Mouse (Mus musculus) hindbrain, embryonic 14.5 days (tissue): ENCODE measurements around the gene Tm4sf19. TPM values are rescaled to one million over a fixed set of nuclear protein-coding genes. Genes with fewer than 3 reads are reported as not detected.

ENCODE experiments used
- ATAC-seq: fragments of 200-750 bp; cut with Nextera tagmentation; 2 replicates; pipeline ENCODE4 v1.8.0; 2017; ENCODE audit warnings: moderate number of reproducible peaks, mild to moderate bottlenecking, moderate TSS enrichment, moderate library complexity; ENCODE audit not compliant: low FRiP score
- DNase-seq: peaks from one replicate; pipeline ENCODE4 v3.0.0-alpha.2; 2015; ENCODE audit warnings: low spot score
- H3K27ac ChIP-seq: fragments of 300-500 bp; sonication (generic); 2 replicates; pipeline ENCODE4 v1.5.1; 2014; ENCODE audit warnings: mild to moderate bottlenecking, moderate library complexity
- H3K27me3 ChIP-seq: fragments of 300-500 bp; sonication (generic); 2 replicates; pipeline ENCODE4 v1.6.1; 2014; ENCODE audit warnings: mild to moderate bottlenecking, low read length, mixed read lengths; ENCODE audit not compliant: control insufficient read depth, insufficient read depth
- H3K36me3 ChIP-seq: fragments of 300-500 bp; sonication (generic); replicated peaks from 2 replicates; pipeline ENCODE4 v1.6.1; 2014; ENCODE audit not compliant: control insufficient read depth, insufficient read depth
- H3K4me1 ChIP-seq: fragments of 300-500 bp; sonication (generic); replicated peaks from 2 replicates; pipeline ENCODE4 v1.6.1; 2014; ENCODE audit warnings: antibody characterized with exemption, low read length, mixed read lengths; ENCODE audit not compliant: control insufficient read depth, insufficient read depth
- H3K4me2 ChIP-seq: fragments of 300-500 bp; sonication (generic); replicated peaks from 2 replicates; pipeline ENCODE4 v1.6.1; 2014; ENCODE audit warnings: mild to moderate bottlenecking, moderate library complexity
- H3K4me3 ChIP-seq: fragments of 300-500 bp; sonication (generic); replicated peaks from 2 replicates; pipeline ENCODE4 v1.5.1; 2014; ENCODE audit warnings: mild to moderate bottlenecking, low read length
- H3K9ac ChIP-seq: fragments of 300-500 bp; sonication (generic); 2 replicates; pipeline ENCODE4 v1.6.1; 2014
- H3K9me3 ChIP-seq: fragments of 300-500 bp; sonication (generic); 2 replicates; pipeline ENCODE4 v1.6.1; 2016; ENCODE audit warnings: low read length; ENCODE audit not compliant: control insufficient read depth
- WGBS: fragments of 180-500 bp; shearing (Covaris S2); extraction: QIAGEN DNeasy Blood & Tissue Kit; methylation state at CpG from one replicate; pipeline ENCODE4 v1.1.7; 2014; 5-methylcytosine and 5-hydroxymethylcytosine counted together
- polyA plus RNA-seq: library from polyadenylated mRNA; unstranded; fragments of >200 nt; fragmentation: Nextera tagmentation; extraction: Ambion mirVana; gene quantifications from 2 replicates; pipeline ENCODE4 v1.2.1, GENCODE M21; 2014

Tm4sf19 gene
- not detected in 2 replicates for polyA plus RNA-seq

GRCm38 (mm10) chr16:32400267-32400666 lies at the start of gene Tm4sf19:
Tm4sf19 (plus strand) TSS chr16:32400506.
- H3K36me3 ChIP-seq = no peaks in the 10 kb centered on the region
- no peaks in the 10 kb centered on the region for H3K4me1 ChIP-seq
- H3K27me3 ChIP-seq = no peaks in the 10 kb centered on the region
- no peaks in the 10 kb centered on the region for H3K9me3 ChIP-seq
- no peak within 1 kb of the TSS for H3K4me3 ChIP-seq
- 75% methylated on average over 7 of the region's 7 CpGs for WGBS
- no peak within 1 kb of the TSS for H3K4me2 ChIP-seq
- H3K27ac ChIP-seq = no peak within 1 kb of the TSS
- no peak within 1 kb of the TSS for H3K9ac ChIP-seq
- DNase-seq = no peak
- ATAC-seq = no peak

- H3K4me2 ChIP-seq = no peak overlapping the region
- H3K9ac ChIP-seq = no peak overlapping the region
- no peaks in the 10 kb centered on the region for H3K9me3 ChIP-seq
- H3K4me1 ChIP-seq = no peaks in the 10 kb centered on the region
- no peaks in the 10 kb centered on the region for H3K27me3 ChIP-seq
- DNase-seq (no peak), ATAC-seq (no peak)
- H3K27ac ChIP-seq = no peak overlapping the region
- peaks cover 27% of the 10 kb centered on the region for H3K36me3 ChIP-seq
- H3K4me3 ChIP-seq = no peak overlapping the region
- 95% methylated on average over 3 of the region's 3 CpGs for WGBS
These were observed 49.5 kb upstream of the Tm4sf19 start for GRCm38 (mm10) chr16:32350776-32351175.

- no peak overlapping the region for H3K4me3 ChIP-seq
- no peaks in the 10 kb centered on the region for H3K27me3 ChIP-seq
- no peaks in the 10 kb centered on the region for H3K4me1 ChIP-seq
- 90% methylated on average over 2 of the region's 2 CpGs for WGBS
- no peak overlapping the region for H3K27ac ChIP-seq
- no peak overlapping the region for H3K9ac ChIP-seq
- H3K9me3 ChIP-seq = no peaks in the 10 kb centered on the region
- no peak for DNase-seq
- peaks cover 45% of the 10 kb centered on the region for H3K36me3 ChIP-seq
- H3K4me2 ChIP-seq = no peak overlapping the region
- no peak for ATAC-seq
These were observed 36.8 kb upstream of the Tm4sf19 start for GRCm38 (mm10) chr16:32363530-32363929.

- Histone ChIP-seq H3K9ac (no peak overlapping the region), H3K4me1 (no peaks in the 10 kb centered on the region), H3K4me2 (no peak overlapping the region), H3K9me3 (no peaks in the 10 kb centered on the region), H3K4me3 (no peak overlapping the region), H3K27me3 (no peaks in the 10 kb centered on the region), H3K36me3 (peaks cover 81% of the 10 kb centered on the region), H3K27ac (no peak overlapping the region)
- no peak for ATAC-seq
- WGBS = 89% methylated on average over 4 of the region's 4 CpGs
- DNase-seq = no peak
These were observed 29.0 kb upstream of the Tm4sf19 start for GRCm38 (mm10) chr16:32371351-32371750.

- 98% methylated on average over 2 of the region's 2 CpGs for WGBS
- ATAC-seq (no peak), DNase-seq (no peak)
- H3K36me3 ChIP-seq = peaks cover 93% of the 10 kb centered on the region
- no peaks in the 10 kb centered on the region for H3K9me3 ChIP-seq
- no peak overlapping the region for H3K9ac ChIP-seq
- no peak overlapping the region for H3K4me2 ChIP-seq
- H3K27ac ChIP-seq = no peak overlapping the region
- no peak overlapping the region for H3K4me3 ChIP-seq
- H3K4me1 ChIP-seq = no peaks in the 10 kb centered on the region
- H3K27me3 ChIP-seq = no peaks in the 10 kb centered on the region
These were observed 20.7 kb upstream of the Tm4sf19 start for GRCm38 (mm10) chr16:32379575-32379974.

- Histone ChIP-seq H3K4me3 (no peak overlapping the region), H3K27ac (no peak overlapping the region), H3K9ac (no peak overlapping the region), H3K9me3 (no peaks in the 10 kb centered on the region), H3K36me3 (peaks cover 93% of the 10 kb centered on the region), H3K4me2 (no peak overlapping the region), H3K4me1 (no peaks in the 10 kb centered on the region), H3K27me3 (no peaks in the 10 kb centered on the region)
- no peak for ATAC-seq
- no peak for DNase-seq
These were observed 17.4 kb upstream of the Tm4sf19 start for GRCm38 (mm10) chr16:32382901-32383300.

- ATAC-seq (no peak), DNase-seq (no peak)
- H3K4me2 ChIP-seq = no peak overlapping the region
- 89% methylated on average over 2 of the region's 2 CpGs for WGBS
- no peak overlapping the region for H3K4me3 ChIP-seq
- no peak overlapping the region for H3K27ac ChIP-seq
- H3K9me3 ChIP-seq = no peaks in the 10 kb centered on the region
- H3K36me3 ChIP-seq = peaks cover 81% of the 10 kb centered on the region
- no peak overlapping the region for H3K9ac ChIP-seq
- H3K4me1 ChIP-seq = no peaks in the 10 kb centered on the region
- no peaks in the 10 kb centered on the region for H3K27me3 ChIP-seq
These were observed 15.4 kb upstream of the Tm4sf19 start for GRCm38 (mm10) chr16:32384885-32385284.

- Histone ChIP-seq H3K4me1 (no peaks in the 10 kb centered on the region), H3K9me3 (no peaks in the 10 kb centered on the region), H3K36me3 (peaks cover 78% of the 10 kb centered on the region), H3K9ac (no peak overlapping the region), H3K4me2 (no peak overlapping the region), H3K27ac (no peak overlapping the region), H3K27me3 (no peaks in the 10 kb centered on the region), H3K4me3 (no peak overlapping the region)
- WGBS = 87% methylated on average over 3 of the region's 3 CpGs
- DNase-seq (no peak), ATAC-seq (no peak)
These were observed 13.5 kb upstream of the Tm4sf19 start for GRCm38 (mm10) chr16:32386826-32387225.

GRCm38 (mm10) chr16:32389049-32389448 lies 11.3 kb upstream of the Tm4sf19 start:
- Histone ChIP-seq H3K4me1 (no peaks in the 10 kb centered on the region), H3K9ac (no peak overlapping the region), H3K36me3 (peaks cover 64% of the 10 kb centered on the region), H3K27ac (no peak overlapping the region), H3K27me3 (no peaks in the 10 kb centered on the region), H3K4me2 (no peak overlapping the region), H3K4me3 (no peak overlapping the region), H3K9me3 (no peaks in the 10 kb centered on the region)
- ATAC-seq (no peak), DNase-seq (no peak)

GRCm38 (mm10) chr16:32389841-32390240 lies 10.5 kb upstream of the Tm4sf19 start:
- ATAC-seq (no peak), DNase-seq (no peak)
- no peak overlapping the region for H3K4me2 ChIP-seq
- H3K4me3 ChIP-seq = no peak overlapping the region
- 94% methylated on average over 3 of the region's 3 CpGs for WGBS
- no peaks in the 10 kb centered on the region for H3K9me3 ChIP-seq
- H3K9ac ChIP-seq = no peak overlapping the region
- peaks cover 58% of the 10 kb centered on the region for H3K36me3 ChIP-seq
- no peaks in the 10 kb centered on the region for H3K4me1 ChIP-seq
- H3K27me3 ChIP-seq = no peaks in the 10 kb centered on the region
- no peak overlapping the region for H3K27ac ChIP-seq
